Mouse (Mus musculus): ENCODE measurements around the gene Efna4.
A peak's percentile ranks its signal among the peaks of the same experiment; 100 is the strongest.

Gene Efna4

DNA sequence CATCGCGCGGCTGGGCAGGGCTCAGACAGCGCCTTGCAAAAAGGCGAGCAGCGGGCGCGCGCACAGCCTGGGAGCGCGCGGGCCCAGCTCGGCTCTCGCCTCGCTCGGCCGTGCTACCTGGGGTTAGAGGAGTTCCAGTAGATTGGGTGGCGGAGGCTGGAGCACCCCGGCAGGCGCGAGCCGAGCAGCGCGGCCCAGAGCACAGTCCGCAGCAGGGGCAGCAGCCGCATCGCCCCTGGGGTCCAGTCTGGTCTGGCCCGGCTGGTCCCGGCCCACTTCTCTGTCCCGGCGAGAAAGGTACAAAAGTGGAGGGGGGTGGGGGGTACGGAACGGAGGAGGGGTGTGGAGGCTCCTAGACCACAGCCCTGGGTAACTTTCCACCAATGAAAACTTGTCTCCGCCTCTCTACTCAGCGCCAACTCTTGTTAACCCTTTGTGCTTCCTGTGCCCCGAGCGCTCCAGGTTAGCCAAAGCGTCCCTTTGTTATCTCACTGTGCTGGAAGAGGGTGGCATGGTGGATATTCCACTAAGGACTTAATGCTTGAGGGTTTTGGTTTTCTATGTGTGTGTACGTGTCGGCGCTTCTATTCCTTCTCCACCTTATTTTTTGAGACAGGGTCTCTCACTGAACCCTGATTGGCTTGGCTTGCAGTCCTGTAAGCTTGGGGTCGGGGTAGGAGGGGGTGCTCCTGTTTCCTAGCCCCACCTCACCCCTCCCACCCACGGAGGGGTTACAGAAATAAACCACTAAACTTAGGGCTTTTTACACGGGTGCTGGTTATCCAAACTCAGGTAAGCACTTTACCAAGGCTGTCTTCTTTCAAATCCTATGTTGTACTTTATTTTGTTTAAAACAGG, at the start of gene Efna4:
Efna4 (minus strand) TSS at position 308 of the 858 bp plus-strand sequence.
- DNase-seq (ENCODE audit: low spot score in 2 of 2): peak in 1 of 2 experiments; percentile 29

DNA sequence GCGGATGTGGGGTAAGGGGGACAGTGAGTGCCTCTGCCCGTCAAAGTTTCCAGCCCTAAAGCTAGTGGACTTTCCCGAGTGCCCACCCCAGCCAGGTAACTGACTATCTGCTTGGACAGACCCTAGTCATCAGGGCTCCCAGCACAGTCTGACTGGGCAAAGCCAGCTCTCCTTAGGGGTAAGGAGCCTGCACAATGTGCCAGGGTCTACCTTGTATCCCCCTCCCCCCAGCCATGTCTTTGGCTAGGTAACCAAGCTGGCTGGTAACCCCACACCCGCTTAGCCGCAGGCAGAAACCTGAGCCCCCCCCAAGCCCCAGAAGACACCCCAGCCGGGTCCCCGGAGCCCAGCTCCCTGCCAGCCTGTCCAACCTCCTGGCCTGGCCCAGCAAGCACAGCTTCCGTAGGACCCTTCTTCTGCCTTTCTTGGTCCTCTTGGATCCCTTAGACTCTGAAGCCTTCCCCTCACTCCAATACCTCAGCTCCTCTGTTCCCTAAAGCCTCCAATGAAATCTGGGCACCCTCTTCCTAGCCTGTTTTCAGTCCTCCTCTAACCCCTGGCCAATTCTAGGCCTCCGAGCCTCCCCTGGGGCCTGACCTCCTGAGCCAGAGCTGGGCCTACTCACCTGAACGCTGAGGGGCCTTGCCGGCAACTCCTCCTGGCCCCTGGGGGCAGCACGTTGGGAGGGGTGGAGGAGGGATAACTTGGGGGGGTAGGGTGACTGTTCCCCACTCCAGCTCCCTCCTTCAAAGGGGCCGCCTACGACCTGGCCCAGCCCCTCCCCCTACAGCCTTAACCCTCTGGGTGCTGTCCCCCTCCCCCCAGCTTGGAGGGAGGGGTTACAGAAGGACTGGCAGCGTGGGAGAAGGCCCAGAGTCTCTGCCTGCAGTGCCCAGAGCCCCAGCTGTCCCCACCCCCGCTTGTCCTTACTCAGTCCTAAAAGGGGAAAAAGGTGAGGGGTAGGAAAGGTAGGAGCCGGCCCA, 48.9 kb upstream of the Efna4 start:
- DNase-seq (ENCODE audit: low spot score in 2 of 2): no peak

DNA sequence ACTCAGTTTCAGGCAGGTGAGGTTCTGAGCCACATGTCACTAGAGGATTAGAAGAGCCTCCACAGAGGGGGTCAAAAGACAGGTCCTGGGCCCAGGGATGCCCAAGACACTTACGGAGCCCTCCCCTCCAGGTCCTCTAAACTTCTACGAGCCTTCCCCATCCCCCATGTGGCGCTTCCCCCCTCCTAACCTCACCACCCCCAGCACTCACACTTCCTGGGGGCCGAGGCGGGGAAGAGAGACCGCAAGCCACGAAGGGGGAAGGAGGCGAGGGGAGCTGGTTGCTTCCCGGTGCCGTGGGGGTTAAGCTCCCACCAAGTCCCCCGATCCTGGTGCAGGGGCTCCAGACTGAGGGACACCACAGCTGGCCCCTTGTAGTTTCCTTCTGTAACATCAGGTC, 47.6 kb upstream of the Efna4 start:
- no peak for DNase-seq (ENCODE audit: low spot score in 2 of 2)

DNA sequence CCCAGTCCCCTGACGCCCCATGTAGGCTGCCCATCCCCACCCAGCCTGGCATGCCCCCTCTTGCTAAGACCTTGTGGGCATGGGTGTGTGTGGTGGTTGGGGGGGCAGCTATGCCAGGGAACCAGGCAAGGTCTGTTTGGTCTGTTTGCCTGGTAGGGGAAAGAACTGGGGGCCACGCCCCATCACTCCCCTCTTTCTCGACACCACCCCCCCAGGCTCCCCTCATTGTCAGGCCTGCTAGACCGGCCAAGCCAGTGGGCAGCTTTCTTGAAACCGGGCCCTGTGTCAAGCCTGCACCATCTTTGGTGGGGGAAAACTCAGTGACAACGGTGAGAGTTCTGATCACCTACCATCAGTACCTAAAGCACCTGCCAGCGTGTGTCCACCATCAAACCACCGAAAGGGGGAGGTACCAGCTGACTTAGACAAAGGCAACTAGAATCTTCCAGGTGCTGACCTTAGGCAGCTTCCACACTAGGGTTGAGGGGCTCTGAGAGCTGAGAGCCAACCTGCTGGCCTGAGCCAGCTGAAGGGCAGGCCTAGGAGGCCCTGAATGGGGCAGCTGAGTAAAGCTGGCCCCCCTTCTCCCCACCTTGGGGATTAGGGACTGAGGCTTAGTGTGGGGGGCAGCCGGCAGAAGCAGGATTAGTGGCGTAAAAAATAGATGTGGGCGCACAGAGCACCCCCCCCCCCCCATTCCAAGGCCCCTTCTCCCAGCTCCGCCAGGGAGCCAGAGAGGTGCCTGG, 46.7 kb upstream of the Efna4 start:
- DNase-seq (ENCODE audit: low spot score in 2 of 2): no peak

DNA sequence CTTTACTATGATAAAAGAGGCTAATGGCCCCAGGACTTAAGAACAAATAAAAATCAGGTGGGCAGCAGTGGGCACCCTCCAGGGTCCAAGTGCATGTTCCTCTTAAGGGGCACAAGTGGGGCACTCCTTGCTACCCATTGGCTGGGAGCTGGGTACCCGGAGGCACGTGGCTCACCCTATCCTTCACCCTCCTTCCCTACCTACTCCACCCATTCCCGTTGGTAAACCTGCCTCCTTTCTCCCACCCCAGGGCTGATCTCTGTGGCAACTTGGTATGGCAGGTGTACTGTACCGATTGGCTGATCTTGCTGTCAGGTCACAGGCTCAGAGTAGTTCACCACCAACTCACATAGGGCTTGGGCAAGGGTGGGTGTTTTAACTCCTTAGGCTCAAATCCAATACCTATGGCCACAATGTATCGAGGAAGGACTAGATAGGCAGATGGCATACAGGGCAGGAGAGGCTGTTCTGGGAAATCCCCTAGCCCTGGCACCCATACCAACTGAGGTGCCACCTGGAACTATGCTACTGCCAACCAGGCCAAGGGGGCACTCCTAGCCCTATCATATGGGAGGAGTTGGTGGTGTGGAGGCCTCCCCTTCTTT, 45.9 kb upstream of the Efna4 start:
- DNase-seq (ENCODE audit: low spot score in 2 of 2): no peak

DNA sequence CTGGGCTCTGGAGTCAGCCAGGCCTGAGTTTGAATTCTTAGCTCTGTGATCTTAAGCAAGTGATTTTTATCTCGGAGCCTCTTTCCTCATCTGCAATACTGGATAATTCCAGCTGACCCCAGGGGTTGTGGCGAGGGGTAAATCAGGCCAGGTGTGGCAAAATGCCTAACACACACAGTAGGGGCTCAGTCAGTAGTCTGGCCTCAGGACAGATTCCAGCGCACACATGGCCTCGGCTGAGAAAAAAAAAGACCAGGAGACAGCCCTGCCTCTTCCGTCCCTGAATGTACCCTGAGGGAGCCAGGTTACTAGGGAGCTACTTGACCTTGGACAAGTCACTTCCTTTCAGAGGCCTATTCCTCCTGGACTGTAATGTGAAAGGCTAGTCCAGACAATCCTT, 45.1 kb upstream of the Efna4 start:
- DNase-seq (ENCODE audit: low spot score in 2 of 2): no peak

DNA sequence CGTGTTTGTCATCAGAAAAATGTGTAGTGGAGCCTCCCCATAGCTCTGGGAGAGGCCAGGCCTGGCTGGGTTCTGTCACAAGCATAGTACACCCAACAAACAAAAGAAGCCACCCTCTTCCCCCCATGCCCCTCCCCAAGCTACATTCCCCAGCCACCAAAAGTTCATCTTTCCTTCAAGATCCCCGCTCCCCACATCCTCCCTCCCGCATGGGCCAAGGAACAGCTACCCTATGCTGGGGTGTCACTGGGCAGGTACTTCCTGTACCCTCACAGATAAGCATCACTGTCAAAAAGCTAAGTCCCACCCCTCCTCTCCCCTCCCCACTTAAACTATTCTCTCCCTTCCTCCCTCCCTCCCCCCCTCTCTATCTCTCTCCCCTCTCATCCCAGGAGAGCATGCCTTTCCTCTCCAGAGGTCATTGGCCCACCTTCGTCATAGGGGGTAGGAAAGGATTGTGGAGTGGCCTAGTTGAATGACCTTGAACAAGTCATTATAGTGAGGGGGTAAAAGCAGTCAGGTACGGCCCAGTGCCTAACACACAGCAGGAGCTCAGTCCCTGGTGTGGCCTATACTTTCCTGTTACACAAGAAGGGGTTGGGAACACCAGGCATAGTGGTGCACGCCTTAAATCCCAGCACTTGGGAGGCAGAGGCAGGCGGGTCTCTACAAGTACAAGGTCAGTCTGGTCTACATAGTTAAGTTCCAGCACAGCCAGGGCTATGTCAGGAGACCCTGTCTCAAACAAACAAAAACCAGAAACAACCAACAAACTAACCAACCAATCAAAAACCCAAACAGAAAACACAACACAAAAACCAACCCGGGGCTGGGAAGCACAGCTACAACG, 44.4 kb upstream of the Efna4 start:
- no peak for DNase-seq (ENCODE audit: low spot score in 2 of 2)

DNA sequence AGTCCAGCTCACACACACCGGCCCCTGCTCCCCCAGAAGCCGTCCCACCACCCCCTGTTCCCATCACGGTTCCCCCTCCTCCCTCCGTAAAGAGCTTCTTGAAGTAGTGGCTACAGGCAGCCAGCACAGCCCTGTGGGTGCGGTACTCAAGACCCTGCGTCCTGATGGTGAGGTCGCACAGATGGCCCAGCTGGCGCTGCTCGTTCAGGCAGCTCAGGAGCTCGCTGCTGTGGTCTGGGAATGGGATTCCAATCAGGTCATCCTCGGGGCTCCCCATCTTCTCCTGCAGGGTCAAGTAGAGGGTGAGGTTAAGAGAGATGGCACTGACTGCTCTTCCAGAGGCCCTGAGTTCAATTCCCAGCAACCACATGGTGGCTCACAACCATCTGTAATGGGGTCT, 43.4 kb upstream of the Efna4 start:
- DNase-seq (ENCODE audit: low spot score in 2 of 2): no peak

DNA sequence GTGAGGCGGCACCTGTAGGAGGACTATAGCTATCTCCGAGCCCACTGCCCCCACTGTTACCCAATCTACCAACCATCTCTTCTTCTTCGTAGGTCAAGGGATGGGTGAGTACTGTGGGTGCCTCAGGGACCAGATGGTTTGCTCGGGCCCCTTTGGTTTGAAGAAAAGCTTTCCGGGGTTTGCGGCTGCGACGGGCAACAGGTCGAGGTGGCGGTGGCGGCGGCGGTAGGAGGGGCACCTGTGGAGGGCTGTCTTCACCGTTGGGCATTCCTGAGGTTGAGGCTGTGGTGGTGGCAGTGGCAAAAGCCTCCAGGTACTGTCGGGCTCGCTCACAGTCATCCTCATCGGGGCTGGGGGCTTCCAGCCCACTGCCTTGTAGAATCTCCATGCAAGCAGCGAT, 42.9 kb upstream of the Efna4 start:
- DNase-seq (ENCODE audit: low spot score in 2 of 2): no peak

DNA sequence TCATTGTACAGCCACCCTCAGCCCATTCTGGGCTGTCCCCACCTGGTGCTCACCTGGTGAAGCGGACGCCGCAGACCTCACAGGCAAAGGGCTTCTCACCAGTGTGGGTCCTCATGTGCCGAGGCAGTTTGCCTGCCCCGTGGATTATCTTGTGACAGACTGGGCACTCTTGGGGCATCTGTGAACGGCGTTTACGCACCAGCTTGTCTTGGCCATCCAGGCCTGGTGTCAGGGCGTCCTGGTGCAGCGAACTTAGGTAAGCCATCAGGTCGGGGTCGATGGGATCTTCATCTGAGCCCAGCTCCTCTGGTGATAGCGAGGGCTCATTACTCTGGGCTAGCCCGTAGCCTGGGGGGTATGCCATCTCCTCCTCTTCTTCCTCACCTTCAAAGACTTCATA, 42.5 kb upstream of the Efna4 start:
- DNase-seq (ENCODE audit: low spot score in 2 of 2): no peak

DNA sequence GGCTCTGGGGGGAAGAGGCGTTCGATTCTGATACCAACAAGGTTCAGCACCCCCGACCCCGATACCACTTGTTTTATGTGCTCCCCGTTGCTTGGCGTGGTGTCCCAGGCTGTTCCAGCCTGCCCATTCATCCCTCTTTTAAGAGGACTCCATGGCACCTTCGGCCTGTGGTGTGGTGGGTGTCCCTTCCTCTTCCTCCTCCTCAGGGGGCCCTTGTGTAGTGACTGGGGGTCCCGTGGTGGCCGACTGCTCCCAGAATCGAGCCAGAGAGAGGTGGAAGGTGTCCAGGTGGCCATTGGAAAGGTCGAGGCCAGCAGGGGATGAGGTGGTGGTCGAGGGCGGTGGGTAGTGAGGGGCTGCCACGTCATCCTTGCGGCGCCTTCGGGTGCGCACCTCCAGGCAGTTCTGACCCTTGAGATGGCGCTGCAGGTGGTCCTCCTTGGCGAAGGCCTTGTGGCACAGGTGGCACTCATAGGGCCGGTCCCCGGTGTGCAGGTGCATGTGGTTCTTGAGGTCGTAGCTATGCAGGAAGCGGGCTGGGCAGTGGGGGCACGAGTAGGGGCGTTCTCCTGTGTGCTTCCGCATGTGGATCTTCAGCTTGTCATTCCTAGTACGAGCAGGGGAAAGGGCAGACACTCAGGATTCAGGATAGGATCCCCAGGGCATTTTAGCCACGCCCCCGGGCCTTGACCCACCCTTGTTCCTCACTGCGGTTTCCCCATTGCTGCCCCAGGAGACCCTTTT, 41.7 kb upstream of the Efna4 start:
- no peak for DNase-seq (ENCODE audit: low spot score in 2 of 2)

DNA sequence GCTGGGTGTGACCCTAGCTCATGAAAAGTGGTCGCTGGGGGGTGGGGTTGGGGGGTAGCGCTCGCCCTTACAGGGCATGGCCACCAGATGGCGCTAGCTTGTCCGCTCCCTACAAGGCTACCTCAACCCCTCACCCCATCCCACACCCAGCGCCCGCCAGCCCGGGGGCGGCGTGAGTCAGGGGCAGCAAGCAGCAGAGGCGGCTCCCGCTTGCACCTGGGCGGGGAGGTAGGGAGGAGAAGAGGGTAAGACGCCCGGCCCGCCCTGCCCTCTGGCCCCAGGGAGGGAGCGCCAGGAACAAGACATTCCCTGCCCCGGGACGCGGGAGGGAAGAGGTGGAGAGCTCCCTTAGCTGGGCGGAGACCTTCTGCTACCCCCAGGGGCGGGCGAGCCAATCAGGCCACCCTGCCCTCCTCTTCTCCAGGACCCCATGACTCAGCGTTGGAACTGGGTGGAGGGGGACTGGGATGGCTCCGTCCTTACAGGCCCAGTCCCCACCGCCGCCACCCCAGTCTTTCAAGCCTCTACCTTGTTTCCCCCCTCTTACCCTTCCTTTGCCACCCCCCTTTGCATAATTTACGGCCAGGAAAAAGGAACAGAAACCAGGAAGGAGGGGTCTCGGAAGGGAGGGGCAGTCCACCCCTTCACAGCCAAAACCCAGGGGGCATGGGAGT, 40.7 kb upstream of the Efna4 start:
- DNase-seq (ENCODE audit: low spot score in 2 of 2): peak; percentile 42 to 68

DNA sequence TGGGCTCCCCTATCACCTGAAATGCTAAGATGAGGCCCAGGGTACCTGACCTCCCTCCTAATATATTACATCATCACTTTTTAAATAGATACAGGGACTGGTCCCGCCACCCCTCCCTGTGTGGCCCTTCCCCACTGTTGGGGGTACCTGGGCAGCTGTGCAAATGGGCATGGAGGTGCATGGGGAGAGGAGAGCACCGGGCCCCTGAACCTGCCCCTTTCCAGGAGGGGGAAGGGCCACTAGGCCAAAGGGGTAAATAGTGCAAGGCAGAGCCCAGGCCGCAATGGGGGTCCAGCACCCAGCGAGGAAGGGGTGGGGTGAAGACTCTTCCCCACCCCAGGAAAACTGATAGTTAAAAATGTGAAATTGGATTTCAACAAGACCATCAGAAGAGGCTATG, 40.0 kb upstream of the Efna4 start:
- no peak for DNase-seq (ENCODE audit: low spot score in 2 of 2)

DNA sequence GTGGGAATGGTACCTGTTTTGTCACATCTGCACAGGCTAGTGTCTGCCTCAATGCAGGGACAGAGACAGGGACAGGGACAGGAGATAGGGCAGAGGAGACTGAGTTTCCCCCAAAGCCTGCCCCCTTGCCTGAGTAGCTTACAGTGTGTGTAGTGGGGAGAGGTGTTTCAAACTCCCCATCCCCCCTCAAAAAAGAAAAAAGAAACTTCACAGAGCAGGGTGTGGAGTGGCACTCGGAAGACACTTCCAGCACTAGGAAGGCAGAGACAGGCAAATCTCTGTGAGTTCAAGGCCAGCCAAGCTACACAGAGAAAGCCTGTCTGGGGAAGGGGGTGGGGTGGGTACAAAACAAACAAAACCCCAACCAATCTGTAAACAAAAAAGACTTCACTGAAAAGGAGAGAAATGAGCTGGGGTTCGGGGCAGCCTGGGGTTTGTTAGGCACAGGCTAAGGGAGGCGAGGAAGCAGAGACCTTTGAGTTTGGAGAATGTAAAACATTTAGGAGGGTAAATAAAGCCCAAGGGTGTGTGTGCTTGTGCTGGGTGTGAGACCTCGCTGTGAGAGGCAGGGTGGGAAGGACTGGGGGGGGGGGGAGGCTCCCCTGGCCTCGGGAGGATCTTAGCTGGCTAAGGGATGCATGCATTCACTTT, 35.9 kb upstream of the Efna4 start:
- DNase-seq (ENCODE audit: low spot score in 2 of 2): no peak

DNA sequence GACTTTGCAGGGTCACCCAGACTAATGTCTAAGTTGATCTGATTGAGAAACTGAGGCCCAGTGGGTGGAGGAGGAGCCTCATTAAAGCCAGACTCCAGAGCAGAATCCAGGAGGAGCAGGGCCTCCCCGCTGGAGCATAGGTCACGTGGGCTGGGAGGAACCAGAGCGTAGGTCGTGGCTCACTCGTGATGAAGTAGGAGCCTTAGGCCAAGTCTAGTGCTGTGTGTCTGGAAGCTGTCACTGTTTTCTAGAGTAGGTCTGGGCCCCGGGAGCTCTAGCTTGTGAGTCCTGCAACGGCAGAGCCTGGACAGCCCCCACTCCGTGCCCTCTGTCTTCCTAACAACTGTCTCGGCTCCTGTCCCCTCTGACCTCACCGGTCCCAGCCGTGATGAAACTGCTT, 29.5 kb upstream of the Efna4 start:
- no peak for DNase-seq (ENCODE audit: low spot score in 2 of 2)

DNA sequence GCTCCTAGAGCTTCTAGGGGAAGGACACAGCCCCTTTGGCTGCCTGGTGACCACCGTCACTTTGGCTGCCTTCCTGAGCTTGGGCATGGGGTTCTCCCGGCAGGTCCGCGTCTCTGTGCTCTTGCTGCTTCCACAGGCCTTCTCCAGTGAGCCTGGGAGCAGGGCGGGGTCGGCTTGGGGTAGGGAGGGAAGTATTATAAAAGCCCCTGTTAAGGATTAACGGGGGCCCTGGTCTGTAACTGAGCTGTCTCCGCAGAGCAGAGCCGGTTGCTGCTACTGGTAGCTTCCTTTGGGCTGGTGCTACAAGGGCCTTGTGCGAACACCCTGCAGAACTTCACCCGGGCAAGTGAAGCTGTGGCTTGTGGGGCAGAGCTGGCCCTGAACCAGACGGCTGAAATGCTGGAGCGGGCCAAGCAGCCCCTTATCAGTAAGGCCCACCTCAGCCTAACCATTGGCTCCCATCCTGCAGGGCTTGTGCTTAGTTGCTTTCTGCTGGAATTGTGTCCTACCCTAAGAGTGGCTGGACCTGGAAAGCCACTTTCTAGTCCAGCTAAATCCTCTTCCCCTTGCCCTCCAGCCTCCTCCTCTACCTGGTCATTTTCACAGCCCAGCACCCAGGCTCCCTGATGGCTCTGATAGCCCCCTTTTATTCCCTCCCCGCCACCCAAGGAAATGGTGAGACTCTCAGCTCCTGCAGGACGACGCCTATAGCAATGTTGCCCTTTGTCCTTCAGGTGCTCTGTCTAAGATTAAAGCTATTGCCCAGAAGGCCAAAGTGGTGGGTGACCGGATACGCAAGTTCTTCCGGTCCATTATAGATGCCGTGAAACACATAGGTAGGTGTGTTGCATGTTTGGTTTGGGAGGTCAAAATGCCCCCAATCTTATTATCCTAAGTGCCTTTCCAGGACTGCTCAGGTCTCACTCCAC, 27.9 kb upstream of the Efna4 start:
- no peak for DNase-seq (ENCODE audit: low spot score in 2 of 2)

DNA sequence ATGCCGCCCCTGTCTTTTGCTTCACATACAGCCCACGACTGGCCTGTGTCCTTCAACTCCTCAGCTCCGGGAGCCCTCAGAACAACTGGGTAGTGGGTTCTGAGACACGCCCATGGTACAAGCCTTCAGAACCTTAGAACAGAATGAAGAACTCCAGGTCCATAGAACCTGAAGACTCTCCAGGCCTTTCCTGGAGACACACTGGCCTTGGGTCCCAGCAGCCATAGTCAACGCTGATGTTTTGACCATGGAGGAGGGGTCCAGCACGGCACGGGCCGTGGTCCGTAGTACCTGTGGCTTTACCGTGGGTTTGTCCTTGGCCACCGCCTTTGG, 27.3 kb upstream of the Efna4 start, which contains the start of gene Dcst1:
Dcst1 (minus strand) TSS at position 101 of the 333 bp plus-strand sequence.
- DNase-seq (ENCODE audit: low spot score in 2 of 2): no peak

DNA sequence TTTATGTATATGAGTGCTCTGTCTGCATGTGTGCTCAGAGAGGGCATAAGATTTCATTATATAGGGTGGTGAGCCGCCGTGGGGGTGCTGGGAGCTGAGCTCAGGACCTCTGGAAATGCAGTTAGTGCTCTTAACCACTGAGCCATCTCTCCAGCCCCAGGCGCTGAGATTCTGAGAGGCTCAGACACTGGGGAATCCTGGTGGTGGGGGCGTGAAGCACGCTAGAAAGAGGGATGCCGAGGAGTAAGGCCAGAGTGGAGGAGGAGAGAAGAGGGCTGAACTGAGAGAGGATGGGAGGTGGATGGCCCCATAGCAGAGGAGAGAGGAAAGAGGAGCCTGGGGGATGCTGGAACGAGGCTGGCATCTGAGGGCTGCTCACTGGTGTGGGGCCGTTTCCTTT, 26.8 kb upstream of the Efna4 start:
- DNase-seq (ENCODE audit: low spot score in 2 of 2): no peak
